Mouse (Mus musculus) G1E (cell line): ENCODE measurements around the gene Baz2b. TPM values are rescaled to one million over a fixed set of nuclear protein-coding genes. Genes with fewer than 3 reads are reported as not detected.

Experiments used
- ATAC-seq: 2 replicates; pipeline ENCODE4 v1.8.0; 2016; ENCODE audit warnings: mild to moderate bottlenecking; ENCODE audit not compliant: insufficient number of reproducible peaks, poor library complexity, low FRiP score, severe bottlenecking; ENCODE audit errors: extremely low read depth
- DNase-seq: peaks from one replicate; pipeline ENCODE4 v3.0.0; 2012; ENCODE audit warnings: low spot score
- H3K27me3 ChIP-seq: 2 replicates; pipeline ENCODE4 v1.6.1; 2012; ENCODE audit warnings: mild to moderate bottlenecking, low read length, inconsistent platforms; ENCODE audit not compliant: insufficient read depth
- H3K36me3 ChIP-seq: replicated peaks from 2 replicates; pipeline ENCODE3; 2012; ENCODE audit warnings: mild to moderate bottlenecking, inconsistent platforms
- H3K4me1 ChIP-seq: 2 replicates; pipeline ENCODE4 v1.6.1; 2012; ENCODE audit warnings: low read depth, low read length, inconsistent platforms, mixed read lengths; ENCODE audit not compliant: insufficient read depth
- H3K4me3 ChIP-seq: 2 replicates; pipeline ENCODE4 v1.5.1; 2012; ENCODE audit warnings: low read depth, mild to moderate bottlenecking, inconsistent platforms, low read length, moderate library complexity, mixed read lengths
- H3K9me3 ChIP-seq: replicated peaks from 2 replicates; pipeline ENCODE4 v1.6.1; 2012; ENCODE audit warnings: inconsistent platforms
- CTCF ChIP-seq: IDR thresholded peaks from 2 replicates; pipeline ENCODE4 v1.5.1; 2012; ENCODE audit warnings: low read depth, low read length, inconsistent platforms, mixed read lengths
- GATA1 ChIP-seq: IDR thresholded peaks from 2 replicates; pipeline ENCODE4 v1.6.1; 2012; ENCODE audit warnings: borderline replicate concordance, low read length, inconsistent platforms, mixed read lengths
- GATA2 ChIP-seq: IDR thresholded peaks from 2 replicates; pipeline ENCODE4 v1.6.1; 2012; ENCODE audit warnings: low read depth, low read length, inconsistent platforms, borderline replicate concordance
- POLR2AphosphoS5 ChIP-seq: IDR thresholded peaks from 2 replicates; pipeline ENCODE4 v1.6.1; 2012; ENCODE audit warnings: low read depth, low read length, inconsistent platforms; ENCODE audit not compliant: insufficient replicate concordance
- TAL1 ChIP-seq: conservative IDR thresholded peaks from 2 replicates; pipeline ENCODE4 v1.6.1; 2012; ENCODE audit warnings: low read depth, low read length, inconsistent platforms, mixed read lengths
- polyA plus RNA-seq: library from polyadenylated mRNA; stranded (reverse); fragments of >175 nt; gene quantifications from 2 replicates; pipeline ENCODE4 v1.2.3, GENCODE M21; 2012
- total RNA-seq, 2 experiments: library from RNA; stranded (forward) in 1 of 2; stranded (reverse) in 1 of 2; fragments of 200-1000 nt in 1 of 2; fragments of >200 nt in 1 of 2; fragmentation: Nextera tagmentation in 1 of 2; gene quantifications; 2 replicates each; pipeline ENCODE4 v1.2.3; 2014 to 2017

The Baz2b gene
- total and polyA plus RNA-seq, 3 experiments, result 13.2 to 104 (median 66.5) TPM

- peaks cover 7% of the 10 kb centered on the region for H3K4me1 ChIP-seq
- no peak overlapping the region for H3K4me3 ChIP-seq
- no peak for TF ChIP-seq CTCF
- no peak for TF ChIP-seq GATA2
- no peak for TF ChIP-seq POLR2AphosphoS5
- TF ChIP-seq TAL1, result no peak
- TF ChIP-seq GATA1, result no peak
- DNase-seq, result no peak
- H3K36me3 ChIP-seq, result peaks cover 20% of the 10 kb centered on the region
- H3K9me3 ChIP-seq, result no peaks in the 10 kb centered on the region
- no peaks in the 10 kb centered on the region for H3K27me3 ChIP-seq
- ATAC-seq, result no peak
Measured at GRCm38 (mm10) chr2:59996911-59997310, 212.7 kb downstream of the Baz2b start.

- TF ChIP-seq GATA2 (no peak), CTCF (no peak), POLR2AphosphoS5 (no peak), TAL1 (no peak), GATA1 (no peak)
- ATAC-seq, result no peak
Measured at GRCm38 (mm10) chr2:59993190-59993535, 216.5 kb downstream of the Baz2b start.

GRCm38 (mm10) chr2:59992488-59993189 lies 217.0 kb downstream of the Baz2b start:
- Histone ChIP-seq H3K9me3 (no peaks in the 10 kb centered on the region), H3K4me3 (no peak overlapping the region), H3K4me1 (no peaks in the 10 kb centered on the region; the same call in 1 of the 2 replicates), H3K36me3 (peaks cover 20% of the 10 kb centered on the region), H3K27me3 (no peaks in the 10 kb centered on the region)
- no peak for TF ChIP-seq CTCF
- TF ChIP-seq GATA1, result no peak
- no peak for TF ChIP-seq TAL1
- TF ChIP-seq POLR2AphosphoS5, result no peak
- no peak for TF ChIP-seq GATA2
- no peak for DNase-seq
- ATAC-seq, result no peak

More at GRCm38 (mm10) chr2:59993190-59993535, 216.5 kb downstream of the Baz2b start:
- Histone ChIP-seq H3K4me3 (no peak overlapping the region), H3K4me1 (peaks cover 4% of the 10 kb centered on the region), H3K9me3 (no peaks in the 10 kb centered on the region), H3K36me3 (peaks cover 20% of the 10 kb centered on the region), H3K27me3 (no peaks in the 10 kb centered on the region)
- DNase-seq, result no peak

- ATAC-seq (no peak), DNase-seq (no peak)
- no peaks in the 10 kb centered on the region for H3K9me3 ChIP-seq
- H3K4me3 ChIP-seq, result no peak overlapping the region
- no peaks in the 10 kb centered on the region for H3K27me3 ChIP-seq
- no peaks in the 10 kb centered on the region; the same call in 1 of the 2 replicates for H3K4me1 ChIP-seq
- H3K36me3 ChIP-seq, result peaks cover 20% of the 10 kb centered on the region
- TF ChIP-seq POLR2AphosphoS5, result no peak
- TF ChIP-seq TAL1, result no peak
- TF ChIP-seq CTCF, result no peak
- no peak for TF ChIP-seq GATA2
- TF ChIP-seq GATA1, result no peak
Measured at GRCm38 (mm10) chr2:59991775-59992174, 217.9 kb downstream of the Baz2b start.

GRCm38 (mm10) chr2:59987521-59987920 lies 222.1 kb downstream of the Baz2b start:
- no peak for TF ChIP-seq GATA2
- TF ChIP-seq POLR2AphosphoS5, result no peak
- TF ChIP-seq TAL1, result no peak
- no peak for TF ChIP-seq GATA1
- no peak for TF ChIP-seq CTCF
- peaks cover 13% of the 10 kb centered on the region for H3K36me3 ChIP-seq
- H3K4me3 ChIP-seq, result no peak overlapping the region
- H3K9me3 ChIP-seq, result no peaks in the 10 kb centered on the region
- no peaks in the 10 kb centered on the region for H3K27me3 ChIP-seq
- no peaks in the 10 kb centered on the region; the same call in 1 of the 2 replicates for H3K4me1 ChIP-seq
- ATAC-seq (no peak), DNase-seq (no peak)

- Histone ChIP-seq H3K4me3 (no peak overlapping the region), H3K36me3 (peaks cover 25% of the 10 kb centered on the region), H3K9me3 (no peaks in the 10 kb centered on the region), H3K4me1 (no peaks in the 10 kb centered on the region), H3K27me3 (no peaks in the 10 kb centered on the region)
- TF ChIP-seq CTCF (no peak), GATA1 (no peak), POLR2AphosphoS5 (no peak), TAL1 (no peak)
- ATAC-seq (no peak), DNase-seq (no peak)
Measured at GRCm38 (mm10) chr2:59979488-59980220, 230.0 kb downstream of the Baz2b start.

- no peak for DNase-seq
- H3K27me3 ChIP-seq, result no peaks in the 10 kb centered on the region
Measured at GRCm38 (mm10) chr2:59976680-59977079, 233.0 kb downstream of the Baz2b start.

More at GRCm38 (mm10) chr2:59976680-59977079, 233.0 kb downstream of the Baz2b start:
- no peak for ATAC-seq
- Histone ChIP-seq H3K36me3 (peaks cover 27% of the 10 kb centered on the region), H3K4me3 (no peak overlapping the region), H3K9me3 (no peaks in the 10 kb centered on the region), H3K4me1 (no peaks in the 10 kb centered on the region)
- TF ChIP-seq TAL1, result no peak
- no peak for TF ChIP-seq GATA1
- no peak for TF ChIP-seq CTCF
- no peak for TF ChIP-seq POLR2AphosphoS5
- no peak for TF ChIP-seq GATA2
